Mouse (Mus musculus): ENCODE measurements around the gene Ephb4. TPM values are rescaled to one million over a fixed set of nuclear protein-coding genes. Genes with fewer than 3 reads are reported as not detected.

Ephb4 gene
- polyA plus RNA-seq, 1 experiment from 2014 or later, result 6.6 TPM

DNA sequence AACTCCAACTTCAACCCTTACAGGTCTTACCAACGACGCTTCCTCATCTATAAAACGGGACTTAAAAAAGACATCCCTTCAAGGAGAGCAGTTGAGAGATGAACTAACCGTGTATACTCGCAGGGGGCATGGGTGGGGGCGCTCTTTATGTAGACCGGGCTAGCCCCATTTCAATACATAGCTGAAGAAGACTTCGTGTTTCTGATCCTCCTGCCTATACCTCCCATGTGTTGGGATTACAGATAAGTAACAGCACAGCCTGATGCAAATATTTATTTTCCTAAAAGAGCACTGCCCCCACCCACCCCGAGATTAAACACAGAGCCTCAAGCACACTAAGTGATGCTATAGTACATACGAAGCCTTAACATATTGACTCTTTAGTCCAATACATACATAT, 15.6 kb upstream of the Ephb4 start:
- no peak for DNase-seq (ENCODE audit: low spot score)

- no peak for DNase-seq (ENCODE audit: low spot score)
Measured at GRCm38 (mm10) chr5:137335066-137335465, 14.8 kb upstream of the Ephb4 start.

GRCm38 (mm10) chr5:137337190-137337589, 12.7 kb upstream of the Ephb4 start:
- no peak for DNase-seq (ENCODE audit: low spot score)

DNA sequence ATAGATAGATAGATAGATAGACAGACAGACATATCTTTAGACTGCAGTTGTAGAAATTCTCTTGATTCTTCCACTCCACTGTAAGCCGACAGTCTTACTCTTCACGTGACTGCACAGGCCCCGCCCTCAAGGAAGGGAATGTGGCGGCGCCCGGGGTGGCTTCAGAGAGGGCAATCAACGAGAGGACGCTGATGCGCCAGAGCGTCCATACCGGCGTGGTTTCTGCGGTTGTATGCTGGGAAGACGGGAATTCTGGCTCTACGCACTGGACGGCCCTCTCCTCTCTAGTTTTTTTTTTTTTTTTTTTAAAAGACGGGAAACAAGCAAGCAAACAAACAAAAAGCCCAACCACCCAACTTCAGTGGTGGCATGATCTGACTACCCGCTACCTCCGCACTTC, 11.7 kb upstream of the Ephb4 start:
- DNase-seq (ENCODE audit: low spot score), result peak; percentile 73

GRCm38 (mm10) chr5:137338663-137339289, 11.1 kb upstream of the Ephb4 start:
- no peak for DNase-seq (ENCODE audit: low spot score)

DNA sequence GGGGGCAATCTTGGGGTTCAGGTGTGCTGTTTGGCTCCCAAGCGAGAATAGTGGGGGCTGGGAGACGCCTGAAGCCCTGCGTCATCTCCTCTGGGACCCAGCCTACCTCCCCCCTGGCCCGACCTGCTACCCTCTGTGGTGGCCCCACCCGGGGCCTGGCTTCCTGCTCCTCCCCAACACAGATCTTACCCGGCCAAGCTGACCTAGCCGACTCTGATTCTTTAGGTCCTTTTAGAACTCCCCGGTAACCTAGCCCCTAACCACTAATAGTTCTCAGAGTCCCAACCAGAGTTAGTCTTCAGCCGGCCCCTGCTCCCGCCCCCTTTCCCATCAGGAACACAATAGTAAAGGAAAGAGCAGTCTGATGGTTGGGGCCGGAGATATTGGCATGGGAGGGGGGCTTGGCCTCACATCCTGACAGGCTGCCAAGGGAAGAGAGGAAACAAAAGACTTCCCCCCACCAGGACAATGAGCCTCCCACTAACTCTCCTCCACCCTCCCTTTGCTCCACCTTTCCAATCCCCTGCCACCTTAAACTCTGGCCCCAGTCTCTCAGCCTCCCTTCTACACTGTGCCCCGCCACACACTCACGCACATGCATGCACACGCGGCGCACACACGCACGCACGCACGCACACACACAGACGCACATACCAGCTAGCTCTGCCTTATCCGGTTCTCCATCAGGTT, 10.5 kb upstream of the Ephb4 start:
- no peak for DNase-seq (ENCODE audit: low spot score)

GRCm38 (mm10) chr5:137340222-137340621, 9.7 kb upstream of the Ephb4 start:
- no peak for DNase-seq (ENCODE audit: low spot score)

DNA sequence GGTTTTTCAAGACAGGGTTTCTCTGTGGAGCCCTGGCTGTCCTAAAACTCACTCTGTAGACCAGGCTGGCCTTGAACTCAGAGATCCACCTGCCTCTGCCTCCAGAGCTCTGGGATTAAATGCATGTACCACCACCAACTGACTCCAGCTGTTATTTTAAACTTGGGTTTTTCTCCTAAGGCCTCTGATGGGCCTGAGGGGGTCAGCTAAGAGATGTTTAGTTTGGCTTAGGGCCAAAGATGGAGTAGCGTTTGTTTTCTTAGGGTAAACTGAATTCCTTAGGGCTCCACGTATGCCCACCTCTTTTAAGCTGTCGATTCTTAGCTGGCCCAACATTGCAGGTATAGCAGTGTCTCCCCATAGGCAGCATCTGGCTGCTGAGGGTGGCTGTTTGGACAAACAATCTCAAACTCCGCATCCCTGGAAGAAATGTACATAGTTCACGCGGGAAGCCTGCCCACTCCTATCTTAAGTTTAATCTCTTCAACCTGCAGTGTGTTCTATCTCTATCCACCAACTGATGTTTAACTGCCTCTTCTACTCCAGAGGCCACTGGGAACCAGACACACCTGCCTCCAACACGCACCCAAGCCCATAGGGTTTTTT, 7.4 kb upstream of the Ephb4 start:
- no peak for DNase-seq (ENCODE audit: low spot score)

GRCm38 (mm10) chr5:137343412-137343811, 6.5 kb upstream of the Ephb4 start:
- DNase-seq (ENCODE audit: low spot score), result no peak

GRCm38 (mm10) chr5:137343869-137344268, 6.0 kb upstream of the Ephb4 start:
- DNase-seq (ENCODE audit: low spot score), result no peak

DNA sequence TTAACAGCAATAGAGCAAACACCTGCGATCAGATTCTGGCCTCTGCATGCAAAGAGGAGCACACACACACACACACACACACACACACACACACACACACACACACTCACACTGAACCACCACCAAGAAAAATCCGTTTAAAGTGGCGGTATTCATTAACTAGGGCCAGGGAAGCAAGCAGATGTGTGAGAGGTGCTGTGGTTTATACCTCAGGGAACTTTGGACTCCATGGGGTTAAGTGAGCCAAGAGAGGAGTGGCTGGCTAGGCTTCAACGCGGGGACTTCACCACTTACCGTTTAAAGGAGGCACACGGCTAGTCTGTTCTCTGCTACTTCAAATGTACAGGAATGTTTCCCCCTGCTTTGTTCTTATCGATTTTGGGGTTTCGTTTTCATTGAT, 4.1 kb upstream of the Ephb4 start:
- peak; percentile 42 for DNase-seq (ENCODE audit: low spot score)

- no peak for DNase-seq (ENCODE audit: low spot score)
Measured at GRCm38 (mm10) chr5:137346388-137346787, 3.5 kb upstream of the Ephb4 start.

DNA sequence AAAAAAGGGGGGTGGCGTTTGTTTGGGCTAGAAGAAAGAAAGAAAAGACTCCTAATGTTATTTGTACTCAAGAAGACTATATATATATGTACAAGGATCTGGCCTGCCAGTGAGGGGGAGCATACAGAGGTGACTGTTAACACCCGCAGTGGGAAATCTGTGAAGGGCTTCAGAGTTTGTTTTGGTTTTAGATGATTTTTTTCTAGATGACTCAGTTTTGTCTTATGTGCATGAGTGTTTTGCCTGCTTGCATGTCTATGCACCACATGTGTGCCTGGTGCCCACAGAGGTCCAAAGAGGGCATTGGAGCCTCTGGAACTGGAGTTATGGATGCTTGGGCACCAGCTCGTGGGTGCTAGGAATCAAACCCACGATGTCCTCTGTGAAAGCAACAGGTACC, 2.9 kb upstream of the Ephb4 start:
- no peak for DNase-seq (ENCODE audit: low spot score)

DNA sequence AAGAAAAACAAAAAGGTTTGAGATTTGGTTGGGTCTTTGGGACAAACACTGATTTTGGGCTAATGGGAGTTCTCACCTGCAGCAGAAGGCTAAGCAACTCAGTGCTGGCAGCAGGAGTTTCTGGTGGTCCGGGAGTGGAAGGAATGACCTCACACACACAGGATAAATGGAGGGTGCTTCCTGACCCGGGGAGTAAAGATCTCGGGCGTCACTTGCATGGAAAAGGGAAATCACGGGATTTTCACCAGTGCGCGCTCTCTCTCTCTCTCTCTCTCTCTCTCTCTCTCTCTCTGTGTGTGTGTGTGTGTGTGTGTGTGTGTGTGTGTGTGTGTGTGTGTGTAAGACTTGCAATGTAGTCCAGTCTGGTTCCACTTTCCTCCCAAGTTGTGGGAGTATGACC, 2.1 kb upstream of the Ephb4 start:
- no peak for DNase-seq (ENCODE audit: low spot score)

DNA sequence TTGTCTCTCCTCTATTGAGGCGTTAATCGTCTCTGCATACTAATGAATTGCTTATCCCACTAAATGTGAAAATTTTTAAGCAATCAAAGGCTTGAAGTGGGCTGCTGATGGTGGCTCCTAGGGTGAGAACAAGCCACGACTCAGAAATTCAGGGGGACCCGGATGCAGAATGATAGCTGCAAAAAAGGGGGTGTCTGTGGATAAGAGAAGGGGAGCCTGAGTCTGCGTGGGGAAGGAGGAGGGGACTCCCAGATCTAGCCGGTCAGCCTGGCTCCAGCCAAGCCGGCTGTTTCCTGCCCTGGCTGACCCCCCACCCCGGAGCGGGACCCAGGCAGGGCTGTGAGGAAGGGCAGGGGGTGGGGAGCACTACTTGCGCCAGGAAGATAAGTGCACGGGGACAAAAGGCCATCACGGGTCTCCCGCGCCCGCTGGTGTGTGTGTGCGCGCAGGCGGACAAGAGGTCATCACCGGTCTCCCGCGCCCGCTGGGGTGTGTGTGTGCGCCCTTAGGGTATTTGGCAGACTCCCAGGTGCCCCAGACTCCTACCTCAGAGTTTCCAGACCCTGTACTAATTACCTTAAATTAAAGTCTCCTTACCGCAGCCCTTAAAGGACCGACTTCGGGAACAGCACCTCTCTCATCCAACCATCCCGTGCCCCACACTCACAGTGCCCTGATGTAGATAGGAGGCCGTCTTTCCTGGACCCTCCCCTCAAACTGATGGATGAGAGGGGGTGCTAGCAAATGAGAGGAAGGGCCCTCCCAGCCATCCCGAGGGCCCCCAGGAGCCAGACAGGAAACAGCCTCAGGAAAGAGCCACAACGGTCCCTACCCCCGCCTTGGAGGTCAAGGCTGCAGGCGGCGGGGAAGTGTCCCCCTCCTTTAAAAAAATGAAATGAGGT, 1.2 kb upstream of the Ephb4 start:
- no peak for DNase-seq (ENCODE audit: low spot score)

GRCm38 (mm10) chr5:137350205-137351057, 522 bp downstream of the Ephb4 start:
- no peak for DNase-seq (ENCODE audit: low spot score)

DNA sequence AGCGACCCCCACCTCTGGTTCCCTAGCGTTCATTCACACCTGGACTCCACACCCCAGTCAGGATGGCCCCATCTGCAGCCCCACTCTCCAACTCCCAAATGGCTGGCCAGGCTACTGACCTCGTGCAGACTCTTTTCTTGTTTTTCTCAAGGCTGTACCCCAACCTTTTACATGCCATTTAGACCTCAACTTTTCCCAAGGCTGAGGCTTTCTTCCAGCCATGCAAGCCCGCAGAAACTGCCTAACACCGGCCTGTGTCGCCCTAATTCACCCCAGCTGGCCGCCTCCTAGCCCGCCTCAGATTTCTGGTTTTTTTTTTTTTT, 1.1 kb downstream of the Ephb4 start:
- no peak for DNase-seq (ENCODE audit: low spot score)

DNA sequence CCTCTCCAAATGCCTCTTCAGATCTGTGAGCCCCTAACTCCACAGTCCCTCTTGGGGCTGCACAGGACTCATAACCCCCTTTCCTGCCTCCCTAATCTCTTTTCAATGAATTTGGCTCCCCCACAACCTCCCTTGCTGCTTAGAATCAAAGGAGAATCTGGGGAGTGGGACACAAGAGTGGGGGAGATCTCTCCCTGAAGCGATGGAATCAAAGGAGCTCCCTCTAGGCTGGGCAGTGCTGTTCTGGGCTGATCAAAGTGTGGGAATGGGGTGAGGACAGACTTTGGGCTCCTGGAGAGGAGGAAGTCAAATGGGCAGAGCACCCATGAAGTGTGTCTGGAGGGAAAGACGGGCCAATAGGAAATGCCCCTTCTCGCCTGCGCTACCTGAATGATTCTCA, 1.5 kb downstream of the Ephb4 start:
- DNase-seq (ENCODE audit: low spot score), result no peak

DNA sequence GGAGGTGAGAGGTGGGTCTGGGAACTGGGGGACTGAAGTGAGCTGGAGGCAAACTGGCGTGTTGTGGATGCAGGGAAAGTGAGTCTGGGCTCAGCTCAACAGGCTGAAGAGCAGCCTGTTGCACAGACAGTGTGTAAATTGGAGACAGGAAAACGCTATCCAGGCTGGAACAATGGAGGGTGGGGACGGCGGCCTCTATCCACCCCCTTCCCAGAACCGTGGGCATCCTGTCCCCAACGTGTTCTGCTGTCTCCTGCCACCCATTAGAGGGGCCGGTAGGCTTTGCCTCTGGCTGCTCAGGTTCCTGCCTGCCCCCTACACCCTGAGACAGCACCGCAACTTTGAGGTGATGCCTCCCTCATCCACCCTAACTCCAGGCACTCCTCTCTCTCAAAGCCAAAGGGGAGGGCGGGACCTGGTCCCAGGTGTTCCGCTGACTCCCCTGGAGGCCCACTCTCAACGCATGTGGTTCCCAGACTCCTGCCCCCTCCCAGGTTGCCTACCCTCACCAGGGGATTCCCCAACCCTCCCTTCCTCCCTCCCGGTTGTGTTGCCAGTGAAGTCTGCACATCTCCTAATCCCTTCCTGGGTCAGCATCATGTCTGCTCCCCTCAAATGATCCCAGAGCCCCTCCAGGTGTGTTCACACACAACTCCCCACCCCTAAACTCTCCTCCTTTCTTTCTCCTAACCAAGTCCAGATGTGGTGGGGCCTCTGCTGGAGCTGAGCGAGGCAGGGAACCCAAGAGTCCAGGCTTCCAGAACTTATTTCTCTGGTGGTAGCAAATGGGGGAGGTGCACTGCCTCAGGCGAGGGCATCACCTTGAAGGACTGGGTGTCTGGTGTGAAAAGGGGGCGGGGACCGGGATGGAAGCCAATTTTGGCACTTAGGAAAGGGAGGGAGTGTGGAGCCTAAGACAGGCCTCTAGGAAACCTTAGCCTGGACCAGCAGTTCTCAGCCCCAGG, 2.4 kb downstream of the Ephb4 start:
- no peak for DNase-seq (ENCODE audit: low spot score)

GRCm38 (mm10) chr5:137354091-137354490, 4.2 kb downstream of the Ephb4 start:
- DNase-seq (ENCODE audit: low spot score), result no peak
